Mouse (Mus musculus) forebrain, postnatal 0 days (tissue): ENCODE measurements at regions not wholly inside any gene's neighbourhood (a gene's known extent, or its start where the extent isn't known, plus 50 kb on each side); places are given as distances from the start of the nearest gene placed in this dataset.

Experiments
- ATAC-seq: fragments of 200-750 bp; cut with Nextera tagmentation; 2 replicates; pipeline ENCODE4 v1.8.0; 2017; ENCODE audit warnings: mild to moderate bottlenecking, moderate library complexity
- DNase-seq: peaks from one replicate; pipeline ENCODE4 v3.0.0-alpha.2; 2015
- H3K27ac ChIP-seq: fragments of 300-500 bp; sonication (generic); 2 replicates; pipeline ENCODE4 v1.5.1; 2014; ENCODE audit warnings: low read depth, mild to moderate bottlenecking, antibody characterized with exemption, low read length, moderate library complexity, mixed read lengths
- H3K27me3 ChIP-seq: fragments of 300-500 bp; sonication (generic); 2 replicates; pipeline ENCODE4 v1.6.1; 2014; ENCODE audit warnings: mild to moderate bottlenecking, low read length, mixed read lengths; ENCODE audit not compliant: insufficient read depth
- H3K36me3 ChIP-seq: fragments of 300-500 bp; sonication (generic); 2 replicates; pipeline ENCODE4 v1.6.1; 2014; ENCODE audit warnings: mild to moderate bottlenecking, moderate library complexity; ENCODE audit not compliant: insufficient read depth
- H3K4me1 ChIP-seq: fragments of 300-500 bp; sonication (generic); 2 replicates; pipeline ENCODE4 v1.6.1; 2014; ENCODE audit warnings: antibody characterized with exemption; ENCODE audit not compliant: insufficient read depth
- H3K4me2 ChIP-seq: fragments of 300-500 bp; sonication (generic); 2 replicates; pipeline ENCODE4 v1.6.1; 2014; ENCODE audit warnings: low read depth, mild to moderate bottlenecking, moderate library complexity
- H3K4me3 ChIP-seq: fragments of 300-500 bp; sonication (generic); 2 replicates; pipeline ENCODE4 v1.5.1; 2014; ENCODE audit warnings: low read depth, low read length, mixed read lengths
- H3K9ac ChIP-seq: fragments of 300-500 bp; sonication (generic); 2 replicates; pipeline ENCODE4 v1.6.1; 2014; ENCODE audit warnings: mild to moderate bottlenecking
- H3K9me3 ChIP-seq: fragments of 300-500 bp; sonication (generic); 2 replicates; pipeline ENCODE4 v1.6.1; 2016; ENCODE audit warnings: low read length
- CTCF ChIP-seq: sonication (generic); IDR thresholded peaks from 2 replicates; pipeline ENCODE4 v1.5.1; 2016; ENCODE audit warnings: antibody characterized with exemption, control low read depth, low read depth
- WGBS: fragments of 180-500 bp; shearing (Covaris S2); extraction: QIAGEN DNeasy Blood & Tissue Kit; methylation state at CpG from one replicate; pipeline ENCODE4 v1.1.7; 2014; 5-methylcytosine and 5-hydroxymethylcytosine counted together

- 40% methylated on average over 7 of the region's 7 CpGs for WGBS
- Histone ChIP-seq H3K4me3 (no peak overlapping the region), H3K9me3 (no peaks in the 10 kb centered on the region), H3K27me3 (no peaks in the 10 kb centered on the region), H3K36me3 (no peaks in the 10 kb centered on the region), H3K4me1 (no peaks in the 10 kb centered on the region), H3K4me2 (no peak overlapping the region), H3K9ac (no peak overlapping the region), H3K27ac (no peak overlapping the region)
- DNase-seq (no peak), ATAC-seq (no peak)
- no peak for TF ChIP-seq CTCF
Measured at GRCm38 (mm10) chr12:9404981-9405380, 164.9 kb upstream of the Osr1 start.

DNA sequence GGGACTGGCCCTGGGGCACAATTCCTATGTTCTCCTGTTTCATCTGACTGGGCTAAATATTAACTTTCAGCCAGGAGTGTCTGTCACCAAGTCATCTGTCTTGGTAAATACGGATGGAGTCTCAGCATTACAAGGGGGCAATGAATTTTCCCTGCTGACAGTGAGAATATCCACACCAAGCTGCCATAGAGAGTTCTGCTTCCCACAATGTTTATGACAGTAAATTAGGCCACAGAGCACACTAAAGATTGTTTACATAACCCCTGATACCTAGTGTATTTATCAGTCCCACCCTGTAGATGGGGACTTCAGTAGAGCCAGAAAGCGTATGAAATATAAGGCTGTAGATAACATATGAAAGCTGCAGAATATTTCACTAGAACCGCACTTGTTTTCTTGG lies 150.6 kb upstream of the Osr1 start:
- WGBS, result 86% methylated on average over 3 of the region's 3 CpGs
- DNase-seq (no peak), ATAC-seq (no peak)
- Histone ChIP-seq H3K4me2 (no peak overlapping the region), H3K27me3 (no peaks in the 10 kb centered on the region), H3K9me3 (no peaks in the 10 kb centered on the region), H3K27ac (no peak overlapping the region), H3K4me1 (no peaks in the 10 kb centered on the region), H3K4me3 (no peak overlapping the region), H3K36me3 (no peaks in the 10 kb centered on the region), H3K9ac (no peak overlapping the region)
- TF ChIP-seq CTCF, result no peak

- 81% methylated on average over 3 of the region's 3 CpGs for WGBS
- H3K36me3 ChIP-seq, result no peaks in the 10 kb centered on the region
- H3K9ac ChIP-seq, result no peak overlapping the region
- TF ChIP-seq CTCF, result no peak
- no peaks in the 10 kb centered on the region for H3K4me1 ChIP-seq
- no peaks in the 10 kb centered on the region for H3K27me3 ChIP-seq
- no peak overlapping the region for H3K4me3 ChIP-seq
- H3K9me3 ChIP-seq, result no peaks in the 10 kb centered on the region
- no peak overlapping the region for H3K4me2 ChIP-seq
- DNase-seq, result no peak
- ATAC-seq, result no peak
- H3K27ac ChIP-seq, result no peak overlapping the region
Measured at GRCm38 (mm10) chr12:9430656-9431055, 139.3 kb upstream of the Osr1 start.

DNA sequence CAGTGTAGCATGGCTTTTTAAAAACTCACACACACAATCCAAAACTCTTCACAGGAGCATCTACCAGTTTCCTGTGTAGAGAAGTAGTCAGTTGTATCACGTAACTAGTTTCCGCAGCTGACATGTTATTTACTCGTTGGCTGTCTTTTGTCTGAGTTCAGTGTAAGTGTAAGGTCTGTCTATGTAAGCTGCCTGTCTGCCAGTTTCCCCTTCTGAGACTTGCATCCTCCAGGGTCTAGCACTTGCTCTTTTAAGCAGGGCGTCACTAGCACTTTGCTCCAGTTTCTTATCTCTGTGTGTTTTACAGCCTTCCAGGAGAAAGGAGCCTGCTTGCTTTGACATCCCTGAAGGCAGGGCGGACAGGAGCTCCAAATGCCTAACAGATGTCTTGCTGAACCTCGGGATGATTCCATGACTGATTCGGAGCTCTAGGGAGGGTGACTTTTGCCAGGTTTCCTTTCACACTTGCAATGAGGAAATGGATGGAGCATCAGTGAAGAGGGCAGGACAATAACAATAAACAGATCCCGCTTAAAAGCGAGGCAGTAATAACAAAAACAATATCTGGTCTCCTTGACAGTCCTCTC lies 131.2 kb upstream of the Osr1 start:
- H3K4me2 ChIP-seq, result no peak overlapping the region
- no peaks in the 10 kb centered on the region for H3K36me3 ChIP-seq
- DNase-seq, result no peak
- no peak overlapping the region for H3K4me3 ChIP-seq
- no peaks in the 10 kb centered on the region for H3K9me3 ChIP-seq
- no peak overlapping the region for H3K27ac ChIP-seq
- H3K4me1 ChIP-seq, result no peaks in the 10 kb centered on the region
- H3K9ac ChIP-seq, result no peak overlapping the region
- WGBS, result 73% methylated on average over 9 of the region's 9 CpGs
- no peak for TF ChIP-seq CTCF
- H3K27me3 ChIP-seq, result no peaks in the 10 kb centered on the region
- no peak; the same call in 1 of the 2 replicates for ATAC-seq

GRCm38 (mm10) chr12:9450620-9451019 lies 119.3 kb upstream of the Osr1 start:
- H3K27ac ChIP-seq, result no peak overlapping the region
- WGBS, result 75% methylated on average over 3 of the region's 3 CpGs

DNA sequence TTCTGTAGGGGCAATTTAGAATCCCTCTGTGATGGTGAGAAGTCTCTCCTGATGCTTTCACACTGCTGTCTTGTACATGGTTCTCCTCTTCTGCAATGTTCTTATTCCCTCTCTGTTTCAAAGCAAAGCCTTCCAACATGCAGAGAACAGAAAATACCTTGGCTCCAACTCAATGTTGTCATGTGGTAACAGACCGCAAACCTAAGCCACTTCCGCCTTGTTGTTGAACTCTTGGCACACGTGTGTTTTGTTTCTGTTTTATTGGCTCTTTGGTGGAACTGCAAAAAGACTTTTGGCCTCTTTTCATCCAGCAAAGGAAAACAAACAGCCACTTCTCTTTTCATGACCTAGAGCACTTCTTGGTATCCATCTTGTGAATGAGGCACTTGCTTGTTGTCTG lies 109.7 kb upstream of the Osr1 start:
- no peaks in the 10 kb centered on the region for H3K9me3 ChIP-seq
- TF ChIP-seq CTCF, result no peak
- 79% methylated on average over 3 of the region's 3 CpGs for WGBS
- DNase-seq (no peak), ATAC-seq (no peak)
- H3K27me3 ChIP-seq, result no peaks in the 10 kb centered on the region
- no peaks in the 10 kb centered on the region for H3K36me3 ChIP-seq
- no peak overlapping the region for H3K4me2 ChIP-seq
- no peak overlapping the region for H3K9ac ChIP-seq
- H3K4me3 ChIP-seq, result no peak overlapping the region
- H3K27ac ChIP-seq, result no peak overlapping the region
- H3K4me1 ChIP-seq, result no peaks in the 10 kb centered on the region

More at GRCm38 (mm10) chr12:9450620-9451019, 119.3 kb upstream of the Osr1 start:
- H3K9ac ChIP-seq, result no peak overlapping the region
- DNase-seq (no peak), ATAC-seq (no peak)
- H3K4me3 ChIP-seq, result no peak overlapping the region
- H3K4me2 ChIP-seq, result no peak overlapping the region
- no peaks in the 10 kb centered on the region for H3K9me3 ChIP-seq
- TF ChIP-seq CTCF, result no peak
- H3K27me3 ChIP-seq, result no peaks in the 10 kb centered on the region
- H3K4me1 ChIP-seq, result no peaks in the 10 kb centered on the region
- no peaks in the 10 kb centered on the region for H3K36me3 ChIP-seq

DNA sequence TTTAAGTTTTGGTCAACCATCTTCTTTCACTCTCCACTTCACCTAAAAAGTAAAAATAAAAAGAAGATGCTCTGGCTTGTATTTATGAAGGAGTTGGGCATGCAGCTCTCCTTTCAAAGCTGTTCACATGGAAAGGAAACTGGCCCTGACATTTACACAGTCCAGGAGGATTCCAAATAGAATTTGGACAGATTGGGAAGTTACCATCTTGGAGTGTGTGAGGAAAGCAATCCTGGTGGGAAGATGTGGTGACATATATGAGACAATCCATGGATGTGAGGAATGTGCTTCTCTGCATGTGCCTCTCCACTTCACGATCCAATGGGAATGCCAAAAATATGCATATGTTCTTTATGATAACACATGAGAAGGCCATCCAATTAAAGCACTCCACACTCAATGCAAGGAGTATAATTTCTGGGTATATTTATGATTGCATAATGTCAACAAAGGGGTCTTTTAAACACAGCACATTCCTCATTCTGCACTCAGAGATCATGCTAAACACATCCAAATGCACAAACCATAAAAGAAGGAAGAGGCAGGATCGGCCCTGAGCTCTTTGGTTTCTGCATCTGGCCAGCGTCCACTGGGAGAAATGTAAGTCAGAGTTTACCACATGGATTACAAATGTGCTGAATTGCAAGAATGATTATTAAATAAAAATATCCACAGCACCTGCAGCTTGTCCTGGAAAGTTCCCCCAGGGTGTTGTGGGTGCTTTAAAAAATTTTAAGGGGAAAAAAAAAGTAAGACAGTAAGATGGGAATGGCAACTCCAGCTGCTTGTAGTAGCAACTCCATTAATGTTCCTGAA lies 100.1 kb upstream of the Osr1 start:
- H3K9ac ChIP-seq, result no peak overlapping the region
- H3K36me3 ChIP-seq, result no peaks in the 10 kb centered on the region
- DNase-seq, result peak; percentile 6
- 74% methylated on average over 3 of the region's 3 CpGs for WGBS
- H3K4me1 ChIP-seq, result no peaks in the 10 kb centered on the region
- H3K27me3 ChIP-seq, result no peaks in the 10 kb centered on the region
- ATAC-seq, result peak; percentile 77
- TF ChIP-seq CTCF, result no peak
- no peak overlapping the region for H3K27ac ChIP-seq
- H3K9me3 ChIP-seq, result no peaks in the 10 kb centered on the region
- H3K4me3 ChIP-seq, result no peak overlapping the region
- no peak overlapping the region for H3K4me2 ChIP-seq
